Mouse (Mus musculus) forebrain, embryonic 13.5 days (tissue): ENCODE measurements at regions not wholly inside any gene's neighbourhood (a gene's known extent, or its start where the extent isn't known, plus 50 kb on each side); places are given as distances from the start of the nearest gene placed in this dataset.

Experiments
- ATAC-seq: fragments of 200-750 bp; cut with Nextera tagmentation; 2 replicates; pipeline ENCODE4 v1.8.0; 2017
- H3K27ac ChIP-seq: fragments of 300-500 bp; sonication (generic); 2 replicates; pipeline ENCODE4 v1.5.1; 2015; ENCODE audit warnings: inconsistent platforms, mild to moderate bottlenecking, moderate library complexity
- H3K27me3 ChIP-seq: fragments of 300-500 bp; sonication (generic); 2 replicates; pipeline ENCODE4 v1.6.1; 2015; ENCODE audit warnings: mild to moderate bottlenecking, inconsistent platforms
- H3K36me3 ChIP-seq: fragments of 300-500 bp; sonication (generic); 2 replicates; pipeline ENCODE4 v1.6.1; 2015; ENCODE audit warnings: mild to moderate bottlenecking, inconsistent platforms; ENCODE audit not compliant: poor library complexity, severe bottlenecking
- H3K4me1 ChIP-seq: fragments of 300-500 bp; sonication (generic); 2 replicates; pipeline ENCODE4 v1.6.1; 2015; ENCODE audit warnings: inconsistent platforms
- H3K4me2 ChIP-seq: fragments of 300-500 bp; sonication (generic); 2 replicates; pipeline ENCODE4 v1.6.1; 2015; ENCODE audit warnings: inconsistent platforms, mild to moderate bottlenecking, moderate library complexity
- H3K4me3 ChIP-seq: fragments of 300-500 bp; sonication (generic); 2 replicates; pipeline ENCODE4 v1.5.1; 2015; ENCODE audit warnings: mild to moderate bottlenecking, inconsistent platforms
- H3K9ac ChIP-seq: fragments of 300-500 bp; sonication (generic); 2 replicates; pipeline ENCODE4 v1.6.1; 2015; ENCODE audit warnings: mild to moderate bottlenecking, inconsistent platforms
- H3K9me3 ChIP-seq: fragments of 300-500 bp; sonication (generic); replicated peaks from 2 replicates; pipeline ENCODE4 v1.6.1; 2016; ENCODE audit warnings: inconsistent platforms
- WGBS: fragments of 180-500 bp; shearing (Covaris S2); methylation state at CpG from one replicate; pipeline ENCODE4 v1.1.7; 2015; 5-methylcytosine and 5-hydroxymethylcytosine counted together

DNA sequence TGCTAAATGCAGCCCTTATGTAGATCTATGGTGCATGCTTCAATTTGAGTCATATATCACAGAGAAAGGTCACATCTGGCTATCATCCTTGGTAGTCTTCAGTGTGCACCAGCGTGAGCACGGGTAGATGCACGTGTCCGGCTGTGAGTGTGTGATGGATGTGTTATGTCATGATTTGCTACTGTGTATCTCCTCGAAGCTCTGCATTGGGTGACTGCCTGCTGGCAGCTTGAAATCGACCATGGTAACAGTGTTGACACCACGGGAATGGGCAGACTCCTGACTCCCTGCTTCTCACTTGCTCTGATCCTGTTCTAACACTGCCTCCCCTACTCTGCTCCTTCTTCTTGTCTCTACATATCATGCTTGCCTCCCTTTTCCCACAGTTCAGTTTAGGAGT is 204.9 kb upstream of the Mocs1 start:
- peaks cover 10% of the 10 kb centered on the region for H3K4me1 ChIP-seq
- no peaks in the 10 kb centered on the region for H3K9me3 ChIP-seq
- no peak for ATAC-seq
- H3K9ac ChIP-seq: no peak overlapping the region
- no peak overlapping the region for H3K27ac ChIP-seq
- no peak overlapping the region for H3K4me3 ChIP-seq
- H3K27me3 ChIP-seq: no peaks in the 10 kb centered on the region
- 89% methylated on average over 7 of the region's 7 CpGs for WGBS
- no peak overlapping the region for H3K4me2 ChIP-seq
- no peaks in the 10 kb centered on the region for H3K36me3 ChIP-seq

DNA sequence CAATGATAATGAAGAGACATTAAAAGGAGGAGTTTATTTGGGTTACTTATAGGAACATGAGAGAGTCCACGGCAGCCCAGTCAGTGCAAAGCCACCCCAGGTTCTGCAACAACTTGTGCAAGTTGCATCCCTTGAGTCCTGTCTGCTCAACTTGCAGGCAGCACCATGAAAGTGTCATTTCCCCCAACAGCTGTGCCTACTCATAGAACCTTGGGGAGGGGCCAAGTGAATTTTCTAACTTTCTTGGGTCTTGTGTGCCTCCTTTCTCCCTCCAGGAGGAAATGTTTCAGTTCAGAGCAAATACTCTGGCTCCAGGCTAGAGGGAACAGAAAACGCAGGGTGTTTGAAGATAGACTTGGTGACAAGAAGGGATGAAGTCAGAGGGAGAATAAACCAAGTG is 204.5 kb upstream of the Mocs1 start:
- no peak overlapping the region for H3K27ac ChIP-seq

DNA sequence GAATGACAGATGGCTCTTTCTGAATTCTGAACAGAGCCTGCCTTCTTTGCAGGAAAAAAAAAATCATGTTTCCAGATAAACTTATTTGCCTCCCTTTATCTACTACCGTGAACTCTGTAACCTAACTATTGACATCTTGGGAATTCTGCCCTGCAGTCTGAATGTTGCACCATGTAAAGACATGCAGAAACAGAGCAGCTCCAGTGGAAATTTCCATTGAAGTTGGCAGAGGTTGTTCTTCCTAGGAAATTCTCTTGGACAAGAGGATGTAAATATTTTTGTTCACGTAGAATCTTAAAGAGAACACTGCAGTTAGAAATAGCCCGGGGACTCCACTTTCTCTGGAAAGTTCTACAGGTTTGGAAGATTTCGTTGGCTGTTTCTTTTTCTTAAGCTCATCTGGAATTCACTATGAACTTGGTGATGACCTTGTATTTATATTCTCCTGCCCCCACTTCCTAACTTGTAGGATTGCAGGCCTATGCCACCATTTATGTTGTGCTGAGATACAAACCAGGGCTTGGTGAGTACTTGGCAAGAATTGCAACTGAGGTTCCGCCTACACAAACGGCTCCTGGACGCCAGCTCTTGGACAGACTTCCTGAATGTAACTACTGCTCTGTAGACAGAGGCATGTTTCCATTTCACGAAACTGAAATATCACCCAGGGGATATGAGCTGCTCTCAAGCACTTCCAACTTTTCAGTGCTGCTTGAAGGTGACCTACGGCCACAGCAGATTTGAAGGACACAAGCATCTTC is 202.7 kb upstream of the Mocs1 start:
- Histone ChIP-seq H3K4me3 (no peak overlapping the region), H3K27ac (no peak overlapping the region), H3K4me1 (0 out of 2 replicates have a peak, but pooled peaks cover 6% of the 10 kb centered on the region), H3K4me2 (no peak overlapping the region), H3K9me3 (no peaks in the 10 kb centered on the region), H3K27me3 (no peaks in the 10 kb centered on the region), H3K9ac (no peak overlapping the region), H3K36me3 (no peaks in the 10 kb centered on the region)
- 89% methylated on average over 9 of the region's 9 CpGs for WGBS
- no peak for ATAC-seq

More for the DNA sequence above, 204.5 kb upstream of the Mocs1 start:
- Histone ChIP-seq H3K9ac (no peak overlapping the region), H3K36me3 (no peaks in the 10 kb centered on the region), H3K4me3 (no peak overlapping the region), H3K9me3 (no peaks in the 10 kb centered on the region), H3K4me1 (peaks cover 10% of the 10 kb centered on the region), H3K4me2 (no peak overlapping the region), H3K27me3 (no peaks in the 10 kb centered on the region)
- ATAC-seq: no peak
- 93% methylated on average over 2 of the region's 2 CpGs for WGBS

DNA sequence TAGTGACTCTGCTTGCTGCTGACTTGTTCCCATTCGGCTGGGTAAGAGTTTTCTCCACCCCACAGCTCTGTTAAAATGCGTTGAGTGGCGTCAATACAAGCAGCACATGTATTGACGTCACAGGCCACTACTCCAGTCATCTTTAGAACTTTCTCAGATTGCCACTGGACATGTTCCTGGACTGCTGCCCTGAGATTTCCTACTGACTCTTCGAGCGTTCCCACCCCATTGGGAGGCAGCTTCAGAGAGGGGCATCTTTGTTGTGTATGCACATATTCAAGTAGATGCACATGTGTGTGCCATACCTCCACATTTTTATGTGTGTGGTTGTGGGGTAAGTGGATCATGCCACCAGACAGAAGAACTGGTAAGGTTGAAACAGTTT is 202.2 kb upstream of the Mocs1 start:
- no peaks in the 10 kb centered on the region for H3K36me3 ChIP-seq
- no peak for ATAC-seq

DNA sequence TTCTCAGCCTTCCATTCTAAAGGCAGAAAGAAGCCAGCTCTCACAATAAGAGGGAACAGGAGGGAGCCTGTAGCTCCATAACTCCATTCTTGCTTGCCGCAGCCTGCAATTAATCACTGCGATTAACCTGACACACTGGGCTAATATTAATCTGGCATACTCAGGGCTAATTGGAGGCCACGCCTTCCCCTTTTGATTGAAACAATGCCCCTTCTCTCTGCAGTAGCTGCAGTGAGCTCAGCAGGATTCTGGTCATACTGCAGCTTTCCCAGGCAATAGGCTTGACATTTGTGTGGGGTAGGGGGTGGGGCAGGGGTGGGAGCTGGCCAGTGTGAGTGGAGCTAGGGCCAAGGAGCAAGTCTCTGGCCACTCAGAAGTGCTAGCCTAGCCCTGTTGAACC is 196.9 kb upstream of the Mocs1 start:
- Histone ChIP-seq H3K4me2 (no peak overlapping the region), H3K9ac (no peak overlapping the region), H3K9me3 (no peaks in the 10 kb centered on the region), H3K27ac (peak overlapping the region; percentile 21; the same call in 1 of the 2 replicates), H3K4me1 (peaks cover 22% of the 10 kb centered on the region), H3K36me3 (no peaks in the 10 kb centered on the region), H3K4me3 (no peak overlapping the region), H3K27me3 (no peaks in the 10 kb centered on the region)
- WGBS: 0% methylated on average over 3 of the region's 3 CpGs
- ATAC-seq: peak; percentile 73

More for the DNA sequence above, 202.2 kb upstream of the Mocs1 start:
- Histone ChIP-seq H3K4me2 (no peak overlapping the region), H3K27ac (no peak overlapping the region), H3K9me3 (no peaks in the 10 kb centered on the region), H3K4me1 (peaks cover 12% of the 10 kb centered on the region), H3K27me3 (no peaks in the 10 kb centered on the region), H3K4me3 (no peak overlapping the region), H3K9ac (no peak overlapping the region)
- 88% methylated on average over 6 of the region's 6 CpGs for WGBS

DNA sequence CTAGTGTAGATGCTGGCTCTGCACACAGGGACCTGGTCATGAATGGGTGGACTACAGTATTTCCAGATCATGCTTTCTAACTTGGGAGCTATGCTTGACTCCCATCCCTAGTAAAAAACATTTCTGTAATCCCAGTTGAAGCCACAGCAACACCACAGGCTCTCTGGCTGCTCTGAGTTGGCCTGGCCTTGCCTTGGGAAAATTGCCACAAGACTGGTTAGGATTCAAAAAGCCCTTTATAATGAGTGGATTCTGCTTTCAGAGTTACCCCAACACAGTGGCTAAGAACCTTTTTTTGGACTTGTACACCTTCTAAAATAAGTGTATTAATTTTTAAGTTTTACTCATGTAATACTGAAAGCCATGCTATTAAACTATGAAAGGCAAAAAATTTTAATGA is 188.1 kb upstream of the Mocs1 start:
- H3K27me3 ChIP-seq: no peaks in the 10 kb centered on the region
- no peak overlapping the region for H3K27ac ChIP-seq
- H3K4me2 ChIP-seq: no peak overlapping the region
- ATAC-seq: no peak
- H3K4me1 ChIP-seq: peaks cover 6% of the 10 kb centered on the region
- no peaks in the 10 kb centered on the region for H3K36me3 ChIP-seq
- H3K9me3 ChIP-seq: no peaks in the 10 kb centered on the region
- H3K9ac ChIP-seq: no peak overlapping the region
- H3K4me3 ChIP-seq: no peak overlapping the region

DNA sequence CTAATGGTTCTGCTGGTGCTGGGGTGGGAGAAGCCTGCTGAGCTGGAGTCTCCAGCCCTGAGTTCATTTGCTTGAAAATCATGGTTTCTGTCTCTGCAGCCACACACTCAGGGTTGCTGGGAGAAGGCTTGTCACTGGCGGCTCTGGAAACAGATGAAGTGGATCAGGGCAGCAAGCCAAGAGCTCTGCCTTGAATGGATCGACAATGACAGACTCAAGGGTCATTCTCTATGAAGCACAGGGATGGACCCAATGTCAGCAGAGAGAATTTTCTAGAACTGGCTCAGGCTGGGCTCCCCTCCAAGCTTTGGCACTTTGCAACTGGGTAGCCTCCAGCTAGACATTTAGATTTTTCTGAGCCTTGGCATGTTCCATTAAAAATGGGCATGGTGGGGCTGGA is 184.7 kb upstream of the Mocs1 start:
- Histone ChIP-seq H3K9ac (no peak overlapping the region), H3K27me3 (no peaks in the 10 kb centered on the region), H3K4me2 (no peak overlapping the region), H3K27ac (no peak overlapping the region), H3K36me3 (no peaks in the 10 kb centered on the region), H3K9me3 (no peaks in the 10 kb centered on the region), H3K4me1 (peaks cover 14% of the 10 kb centered on the region), H3K4me3 (no peak overlapping the region)
- peak; percentile 33; the same call in 1 of the 2 replicates for ATAC-seq
- 29% methylated on average over 2 of the region's 2 CpGs for WGBS

DNA sequence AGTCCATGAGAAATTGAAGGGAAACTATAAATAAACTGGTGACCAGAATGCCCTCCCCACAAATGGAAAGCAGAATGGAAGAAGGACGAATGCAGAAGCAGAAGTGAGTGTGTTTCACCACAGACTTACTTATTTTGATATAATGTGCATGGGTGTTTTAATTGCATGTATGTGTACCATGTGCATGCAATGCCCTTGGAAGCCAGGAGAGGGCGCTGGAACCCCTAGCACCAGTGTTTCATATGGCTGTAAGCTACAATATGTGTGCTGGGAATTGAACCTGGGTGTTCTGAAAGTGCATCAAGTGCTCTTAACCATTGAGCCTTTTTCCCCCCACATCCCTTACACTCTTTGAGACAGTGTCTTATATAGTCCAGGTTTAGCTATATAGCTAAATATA is 183.1 kb upstream of the Mocs1 start:
- no peaks in the 10 kb centered on the region for H3K36me3 ChIP-seq
- no peak overlapping the region for H3K9ac ChIP-seq
- peaks cover 20% of the 10 kb centered on the region for H3K4me1 ChIP-seq
- WGBS: 66% methylated on average over 2 of the region's 2 CpGs
- no peak overlapping the region for H3K4me3 ChIP-seq
- H3K27ac ChIP-seq: no peak overlapping the region
- no peaks in the 10 kb centered on the region for H3K27me3 ChIP-seq
- no peak for ATAC-seq
- H3K4me2 ChIP-seq: no peak overlapping the region
- H3K9me3 ChIP-seq: no peaks in the 10 kb centered on the region

DNA sequence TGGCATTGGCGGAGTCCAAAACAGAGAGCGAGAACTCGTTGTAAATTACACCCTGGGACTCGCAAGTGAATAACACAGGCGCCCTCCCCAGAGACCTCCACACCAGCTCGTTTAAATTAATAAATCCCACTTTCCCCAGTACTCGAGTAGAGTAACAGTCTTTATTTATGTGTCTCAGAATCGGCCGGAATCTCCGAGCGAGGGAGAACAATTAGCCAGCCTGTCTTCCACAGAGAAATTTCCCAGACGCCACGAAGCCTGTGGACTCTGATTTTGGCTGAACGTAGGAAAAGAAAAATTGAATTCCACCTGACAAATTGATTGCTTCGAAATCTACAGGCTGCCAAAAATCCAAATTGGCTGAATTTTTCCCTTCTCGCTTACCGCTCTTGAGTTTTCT is 180.9 kb upstream of the Mocs1 start:
- no peaks in the 10 kb centered on the region for H3K9me3 ChIP-seq
- no peak for ATAC-seq
- no peaks in the 10 kb centered on the region for H3K36me3 ChIP-seq
- 43% methylated on average over 17 of the region's 17 CpGs for WGBS
- no peak overlapping the region for H3K4me3 ChIP-seq
- no peaks in the 10 kb centered on the region for H3K27me3 ChIP-seq
- peaks cover 41% of the 10 kb centered on the region for H3K4me1 ChIP-seq
- no peak overlapping the region for H3K27ac ChIP-seq
- 0 out of 2 replicates have a peak overlapping the region, but pooled peaks have one; percentile 21 for H3K9ac ChIP-seq
- peak overlapping the region; percentile 11 for H3K4me2 ChIP-seq

DNA sequence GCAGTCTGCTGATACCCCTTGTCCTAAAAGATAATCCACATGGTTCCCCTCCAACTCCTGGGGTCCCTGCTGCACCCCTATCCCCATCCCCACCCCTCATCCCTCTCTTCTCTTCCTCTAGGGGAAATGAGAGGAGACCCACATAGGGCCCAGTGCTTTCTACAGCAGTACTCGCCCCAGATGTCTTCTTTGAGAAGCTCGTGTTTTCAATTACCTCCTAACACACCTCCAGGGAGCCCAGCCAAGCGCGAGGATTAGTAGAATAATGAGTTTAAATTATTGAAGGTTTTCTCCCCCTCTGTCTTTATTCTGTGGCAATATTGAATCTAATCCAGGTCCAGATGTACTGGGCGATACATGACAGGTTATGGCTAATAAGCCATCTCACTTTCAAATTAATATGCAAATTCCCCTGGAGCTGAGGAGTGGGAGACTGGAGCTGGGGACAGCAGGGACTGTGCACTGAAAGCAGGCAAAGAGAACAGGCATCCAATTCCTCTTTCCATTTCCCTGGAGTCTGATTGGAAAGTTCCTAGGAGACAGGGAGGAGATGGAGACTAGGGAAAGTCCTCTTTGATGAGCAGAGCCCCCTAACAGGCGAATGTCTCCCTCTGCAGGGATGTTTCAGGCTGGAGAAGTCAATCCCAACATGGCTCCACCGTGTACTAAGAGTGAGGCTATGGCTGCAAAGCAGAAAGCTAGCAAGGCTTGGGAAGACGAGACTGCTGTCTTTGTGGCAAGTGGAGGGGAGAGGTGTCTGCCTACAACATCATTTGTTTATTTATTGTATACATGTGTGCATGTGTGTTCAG is 177.2 kb upstream of the Mocs1 start:
- Histone ChIP-seq H3K27ac (peak overlapping the region; percentile 51; the same call in 1 of the 2 replicates), H3K27me3 (no peaks in the 10 kb centered on the region), H3K4me3 (no peak overlapping the region), H3K9ac (no peak overlapping the region), H3K36me3 (no peaks in the 10 kb centered on the region), H3K4me2 (no peak overlapping the region), H3K9me3 (no peaks in the 10 kb centered on the region), H3K4me1 (peaks cover 40% of the 10 kb centered on the region)
- 20% methylated on average over 8 of the region's 8 CpGs for WGBS
- peak; percentile 71 for ATAC-seq

DNA sequence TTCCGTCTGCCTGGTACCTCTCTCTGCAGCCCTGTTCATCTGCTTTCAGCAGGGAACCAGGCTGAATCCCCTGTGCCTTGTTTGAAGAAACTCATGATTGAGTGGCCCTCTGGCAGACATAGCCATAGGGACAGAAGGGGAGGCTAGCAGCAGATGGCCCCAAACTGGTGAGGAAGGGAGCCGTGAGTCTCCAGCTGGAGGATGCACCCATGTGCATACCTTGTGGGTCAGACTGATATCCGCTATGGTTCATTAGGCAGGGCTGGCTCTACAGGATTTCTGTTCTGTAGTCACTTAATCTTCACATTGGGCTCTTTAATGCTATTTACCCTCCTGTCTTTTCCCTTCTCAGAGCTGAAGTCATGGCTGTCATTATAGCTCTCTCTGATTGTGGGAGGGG is 175.9 kb upstream of the Mocs1 start:
- Histone ChIP-seq H3K27ac (peak overlapping the region; percentile 25; the same call in 1 of the 2 replicates), H3K4me3 (no peak overlapping the region), H3K4me1 (peaks cover 35% of the 10 kb centered on the region), H3K9ac (no peak overlapping the region), H3K9me3 (no peaks in the 10 kb centered on the region), H3K36me3 (no peaks in the 10 kb centered on the region), H3K27me3 (no peaks in the 10 kb centered on the region), H3K4me2 (no peak overlapping the region)
- no peak for ATAC-seq
- 51% methylated on average over 3 of the region's 3 CpGs for WGBS

DNA sequence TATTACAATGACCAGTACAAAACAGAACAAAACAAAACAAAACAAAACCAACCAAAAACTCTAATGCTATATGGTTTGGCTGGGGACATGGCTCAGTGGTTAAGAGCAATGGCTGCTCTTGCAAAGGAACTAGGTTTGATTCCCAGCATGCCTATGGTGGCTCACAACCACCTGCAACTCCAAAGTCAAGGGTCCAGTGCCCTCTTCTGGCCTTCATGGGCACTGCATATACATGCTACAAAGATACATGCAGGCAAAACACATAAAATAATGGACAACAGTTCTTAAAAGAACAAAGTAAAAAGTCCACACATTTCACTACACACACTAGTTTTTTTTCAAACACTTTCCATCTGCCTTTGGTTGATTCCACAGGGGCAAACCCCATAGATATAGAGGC is 169.7 kb upstream of the Mocs1 start:
- Histone ChIP-seq H3K36me3 (no peaks in the 10 kb centered on the region), H3K4me2 (no peak overlapping the region), H3K4me1 (peaks cover 3% of the 10 kb centered on the region; the same call in 1 of the 2 replicates), H3K4me3 (no peak overlapping the region), H3K27ac (no peak overlapping the region), H3K9ac (no peak overlapping the region), H3K27me3 (no peaks in the 10 kb centered on the region), H3K9me3 (no peaks in the 10 kb centered on the region; the same call in 1 of the 2 replicates)
- no peak for ATAC-seq
